Mouse (Mus musculus): ENCODE results near the gene Tctn3. TPM values are rescaled to one million over a fixed set of nuclear protein-coding genes. Genes with fewer than 3 reads are reported as not detected.

The Tctn3 gene
- 1 to 10 TPM; 1.1 to 2.2 (median 1.6) TPM for total RNA-seq (2022)

DNA sequence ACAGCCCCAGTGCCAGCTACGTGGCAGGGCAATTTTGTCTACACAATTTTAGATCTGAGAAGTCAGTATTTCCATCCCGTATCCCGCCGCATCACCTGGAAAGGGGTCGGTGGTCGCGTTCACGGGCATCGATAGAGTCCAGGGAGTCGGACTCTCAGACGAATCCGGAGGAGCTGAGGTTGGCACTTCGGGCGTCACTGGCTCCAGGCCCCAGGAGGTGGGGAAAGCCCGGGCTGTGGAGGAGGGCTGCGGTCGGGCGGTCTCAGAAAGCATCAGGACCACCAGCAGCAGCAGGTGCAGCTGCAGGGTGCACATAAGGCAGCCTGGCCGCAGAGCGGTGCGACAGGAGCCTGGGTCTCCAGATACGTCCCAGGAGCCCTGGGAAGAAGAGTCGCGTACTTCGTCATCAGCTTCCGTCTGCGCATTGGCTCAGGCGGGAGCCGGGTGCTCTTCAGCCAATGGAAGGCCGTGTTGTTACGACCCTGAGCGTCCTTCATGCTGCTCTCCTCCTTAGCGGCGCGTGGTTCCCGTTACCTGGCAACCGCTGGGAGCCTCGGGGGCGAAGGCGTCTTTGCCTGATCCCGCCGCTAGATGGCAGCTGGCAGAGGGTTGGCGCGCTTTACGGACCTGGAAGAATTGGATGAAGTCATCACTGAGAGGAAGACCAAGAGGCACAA is at the start of gene Tctn3, which contains the start of gene Entpd1:
Tctn3 (minus strand) TSS at position 404 of the 677 bp plus-strand sequence.
Entpd1 (plus strand) TSS at position 537 of the 677 bp plus-strand sequence.
- peak; percentile 86 to 92 for DNase-seq (ENCODE audit: low spot score in 2 of 2)

GRCm38 (mm10) chr19:40661108-40661507 is 49.1 kb upstream of the Tctn3 start:
- no peak for DNase-seq (ENCODE audit: low spot score in 2 of 2)

- DNase-seq (ENCODE audit: low spot score in 2 of 2), result no peak
Observed at GRCm38 (mm10) chr19:40660510-40660909, 48.5 kb upstream of the Tctn3 start.

- DNase-seq (ENCODE audit: low spot score in 2 of 2), result no peak
Observed at GRCm38 (mm10) chr19:40659651-40660478, 47.8 kb upstream of the Tctn3 start.

DNA sequence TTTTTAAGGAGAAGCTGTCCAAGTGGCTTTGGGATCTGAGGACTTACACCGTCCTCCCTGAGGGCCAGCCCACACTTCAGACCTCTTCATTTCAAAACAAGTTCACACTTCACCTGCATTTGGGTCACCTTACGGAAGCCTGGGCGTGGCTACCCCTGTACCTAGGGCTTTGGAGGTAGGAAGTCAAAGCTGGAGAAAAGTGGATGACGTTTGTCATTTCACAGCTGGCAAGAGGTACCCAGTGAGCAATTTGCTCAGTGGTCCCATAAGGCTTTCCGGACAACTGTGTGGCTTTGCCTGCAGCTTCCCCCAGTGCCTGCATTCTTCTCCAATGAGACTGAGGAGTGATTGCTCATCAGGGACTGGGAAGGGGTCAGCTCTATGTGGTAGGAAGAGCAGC is 46.9 kb upstream of the Tctn3 start:
- DNase-seq (ENCODE audit: low spot score in 2 of 2), result no peak

DNA sequence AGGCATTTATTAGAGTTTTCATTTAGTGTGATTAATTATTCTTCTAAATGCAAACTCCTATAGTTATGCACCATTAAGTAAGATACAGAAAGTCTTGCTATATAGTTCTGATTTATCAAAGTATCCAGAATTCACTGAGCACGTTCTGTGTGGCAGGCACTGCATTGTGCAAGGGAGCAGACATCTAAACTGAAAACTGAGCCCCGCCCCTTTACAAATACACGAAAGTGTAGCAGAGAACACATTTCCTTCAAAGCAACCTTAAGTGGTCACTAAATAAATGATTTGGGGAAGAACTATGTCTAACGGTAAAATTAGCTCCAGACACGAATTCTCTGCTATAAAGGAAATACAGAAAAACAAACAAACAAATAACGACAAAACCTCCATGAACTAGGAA is 46.2 kb upstream of the Tctn3 start:
- no peak for DNase-seq (ENCODE audit: low spot score in 2 of 2)

DNA sequence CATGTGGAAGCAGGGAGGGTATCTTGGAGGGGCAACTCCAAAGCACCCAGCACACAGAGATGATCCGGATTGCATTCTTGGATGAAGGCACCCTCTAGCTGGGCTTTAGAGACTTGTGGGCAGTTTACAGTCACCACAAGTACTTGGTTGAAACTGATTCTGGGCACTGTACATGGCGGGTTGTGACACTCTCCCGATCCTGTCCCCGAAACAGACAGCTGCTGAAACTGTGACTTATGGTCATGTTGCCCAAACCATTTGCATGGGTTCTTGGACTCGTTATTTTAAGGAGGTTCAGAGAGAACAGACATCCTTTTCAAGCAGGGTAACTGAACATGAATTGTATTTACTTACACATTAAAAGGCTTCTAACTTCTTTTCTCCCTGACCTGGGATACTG is 44.2 kb upstream of the Tctn3 start:
- no peak for DNase-seq (ENCODE audit: low spot score in 2 of 2)

DNA sequence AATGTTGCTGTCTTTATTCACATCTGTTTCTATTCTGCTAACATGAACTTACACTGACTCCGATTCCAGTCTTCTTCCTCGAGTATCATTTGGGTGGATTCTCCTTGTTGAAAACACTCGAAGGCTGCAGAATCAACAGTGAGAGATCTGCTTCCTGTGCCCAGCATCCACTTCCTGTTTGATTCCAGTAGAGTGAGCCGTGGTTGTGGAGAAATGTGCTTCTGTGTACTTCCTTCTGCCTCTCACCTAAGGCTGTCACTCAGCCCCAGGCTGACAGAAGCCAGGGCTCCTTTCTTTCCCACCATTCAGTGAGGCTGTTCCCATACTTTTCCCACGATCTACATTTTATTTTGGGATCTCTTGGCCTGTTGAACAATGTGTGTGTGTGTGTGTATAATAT is 38.1 kb upstream of the Tctn3 start:
- DNase-seq (ENCODE audit: low spot score in 2 of 2), result no peak

DNA sequence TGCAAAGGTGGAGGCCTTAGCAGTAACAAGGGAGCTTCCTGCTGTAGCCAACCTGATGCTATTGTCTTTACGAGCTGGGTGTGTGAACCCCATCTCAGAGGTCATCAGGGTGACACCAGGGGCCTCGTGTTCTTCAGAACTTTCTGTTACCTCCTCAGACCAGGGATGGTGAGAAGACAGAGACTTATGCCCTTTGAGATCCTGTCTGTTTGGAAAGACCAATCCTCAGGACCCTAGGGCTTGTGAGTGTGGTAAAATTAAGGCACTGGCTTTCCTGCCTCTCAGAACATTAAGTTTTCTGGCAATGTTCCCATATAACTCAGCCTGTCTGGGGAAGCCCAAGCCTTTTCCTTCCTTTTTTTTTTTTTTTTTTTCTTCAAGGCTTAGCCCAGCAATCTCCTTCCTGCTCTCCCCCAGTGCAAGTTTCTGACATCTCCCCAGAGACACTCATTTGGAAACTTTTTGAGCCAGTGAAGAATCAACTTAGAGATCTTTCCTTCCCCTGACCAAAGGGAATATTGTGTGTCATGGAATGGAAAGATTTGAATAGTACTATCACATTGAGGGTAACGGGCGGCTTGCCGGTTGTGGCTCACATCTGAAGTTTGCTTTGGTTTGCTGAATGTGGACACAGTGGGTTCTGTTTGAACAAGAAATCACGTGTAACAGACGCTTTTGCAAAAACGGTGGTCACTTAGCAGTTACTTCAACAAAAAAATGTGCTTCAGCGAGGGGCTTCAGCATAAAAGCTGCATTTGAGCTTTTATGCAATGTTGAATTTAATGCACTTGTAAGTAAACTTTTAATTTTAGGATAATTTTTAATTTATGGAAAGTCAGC is 35.5 kb upstream of the Tctn3 start:
- peak in 1 of 2 experiments; percentile 25 for DNase-seq (ENCODE audit: low spot score in 2 of 2)

GRCm38 (mm10) chr19:40646379-40646778 is 34.3 kb upstream of the Tctn3 start:
- no peak for DNase-seq (ENCODE audit: low spot score in 2 of 2)

DNA sequence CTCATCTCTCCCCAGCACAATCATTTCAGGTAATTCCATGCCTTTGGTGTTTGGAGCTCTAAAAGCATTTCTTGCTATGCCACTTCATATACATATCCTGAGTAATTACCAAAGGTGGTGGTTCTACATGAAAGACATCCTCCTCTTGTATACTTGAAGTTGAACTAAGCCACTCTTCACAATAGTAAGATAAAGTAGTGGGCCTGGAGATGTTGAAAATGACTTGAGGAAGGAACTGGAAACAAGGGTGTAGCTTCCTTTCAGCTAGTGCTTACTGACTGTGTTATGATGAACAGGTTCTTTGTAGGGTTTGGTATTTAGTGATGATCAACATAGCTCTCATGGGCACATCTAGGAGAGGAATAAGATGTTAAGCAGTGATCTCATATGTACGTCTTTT is 31.8 kb upstream of the Tctn3 start:
- DNase-seq (ENCODE audit: low spot score in 2 of 2), result no peak

GRCm38 (mm10) chr19:40640799-40641198 is 28.8 kb upstream of the Tctn3 start:
- DNase-seq (ENCODE audit: low spot score in 2 of 2), result no peak

GRCm38 (mm10) chr19:40639729-40640304 is 27.8 kb upstream of the Tctn3 start:
- no peak for DNase-seq (ENCODE audit: low spot score in 2 of 2)

- DNase-seq (ENCODE audit: low spot score in 2 of 2), result no peak
Observed at GRCm38 (mm10) chr19:40638582-40638981, 26.5 kb upstream of the Tctn3 start.

- no peak for DNase-seq (ENCODE audit: low spot score in 2 of 2)
Observed at GRCm38 (mm10) chr19:40637601-40638000, 25.6 kb upstream of the Tctn3 start.

DNA sequence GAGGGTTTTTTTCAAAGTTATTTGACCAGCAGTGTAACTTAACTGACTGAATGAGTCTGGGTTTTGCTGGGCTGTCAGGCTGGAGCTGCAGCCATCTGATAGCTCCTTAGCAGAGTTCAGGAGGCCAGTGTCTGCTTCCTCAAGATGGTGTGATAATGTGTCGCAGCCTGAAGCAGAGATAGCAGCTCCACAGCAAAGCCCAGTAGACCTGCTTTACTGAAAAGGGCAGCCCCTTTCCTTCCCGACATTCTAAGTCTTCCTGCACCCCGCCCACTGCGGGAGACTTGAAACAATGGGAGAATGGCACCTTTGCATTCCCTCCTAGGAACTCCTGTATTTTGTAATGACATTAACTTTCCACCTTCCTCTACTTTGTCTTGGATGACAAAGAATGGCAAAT is 25.1 kb upstream of the Tctn3 start:
- no peak for DNase-seq (ENCODE audit: low spot score in 2 of 2)

DNA sequence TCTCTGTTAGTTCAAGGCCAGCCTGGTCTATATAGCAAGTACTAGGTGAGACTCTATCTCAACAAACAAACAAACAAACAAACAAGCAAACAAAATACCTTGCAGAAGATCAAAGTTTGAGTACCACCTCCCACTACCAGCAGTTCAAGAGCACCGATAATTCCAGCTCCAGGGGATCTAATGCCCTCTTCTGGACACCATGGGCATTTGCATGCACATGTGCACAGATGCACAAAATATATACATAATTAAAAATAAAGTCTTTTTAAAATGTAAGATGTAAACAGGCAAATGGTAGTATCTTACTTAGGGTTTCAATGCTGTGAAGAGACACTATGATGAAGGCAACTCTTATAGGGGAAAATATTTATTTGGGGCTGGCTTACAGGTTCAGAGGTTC is 21.1 kb upstream of the Tctn3 start:
- no peak for DNase-seq (ENCODE audit: low spot score in 2 of 2)

- no peak for DNase-seq (ENCODE audit: low spot score in 2 of 2)
Observed at GRCm38 (mm10) chr19:40632668-40633067, 20.6 kb upstream of the Tctn3 start.

- DNase-seq (ENCODE audit: low spot score in 2 of 2), result no peak
Observed at GRCm38 (mm10) chr19:40632193-40632592, 20.2 kb upstream of the Tctn3 start.

- DNase-seq (ENCODE audit: low spot score in 2 of 2), result no peak
Observed at GRCm38 (mm10) chr19:40630606-40631005, 18.6 kb upstream of the Tctn3 start.

GRCm38 (mm10) chr19:40630096-40630495 is 18.1 kb upstream of the Tctn3 start:
- no peak for DNase-seq (ENCODE audit: low spot score in 2 of 2)

Measured in gastrocnemius, adult 8-10 months (tissue).